Mouse (Mus musculus) gastrocnemius, adult 8-10 months (tissue): ENCODE data around the gene Cdh11. TPM values are rescaled to one million over a fixed set of nuclear protein-coding genes. Genes with fewer than 3 reads are reported as not detected.

Source experiments
- DNase-seq, 2 experiments: peaks; one replicate each; pipeline ENCODE4 v3.0.0; 2022; ENCODE audit warnings: low spot score in 2 of 2
- total RNA-seq, 4 experiments: library from RNA; stranded (reverse); gene quantifications; 2 replicates each; pipeline ENCODE4 v1.2.4; 2022

Cdh11 gene
- total RNA-seq = under 1 TPM; 0.17 to 0.83 (median 0.80) TPM

DNA sequence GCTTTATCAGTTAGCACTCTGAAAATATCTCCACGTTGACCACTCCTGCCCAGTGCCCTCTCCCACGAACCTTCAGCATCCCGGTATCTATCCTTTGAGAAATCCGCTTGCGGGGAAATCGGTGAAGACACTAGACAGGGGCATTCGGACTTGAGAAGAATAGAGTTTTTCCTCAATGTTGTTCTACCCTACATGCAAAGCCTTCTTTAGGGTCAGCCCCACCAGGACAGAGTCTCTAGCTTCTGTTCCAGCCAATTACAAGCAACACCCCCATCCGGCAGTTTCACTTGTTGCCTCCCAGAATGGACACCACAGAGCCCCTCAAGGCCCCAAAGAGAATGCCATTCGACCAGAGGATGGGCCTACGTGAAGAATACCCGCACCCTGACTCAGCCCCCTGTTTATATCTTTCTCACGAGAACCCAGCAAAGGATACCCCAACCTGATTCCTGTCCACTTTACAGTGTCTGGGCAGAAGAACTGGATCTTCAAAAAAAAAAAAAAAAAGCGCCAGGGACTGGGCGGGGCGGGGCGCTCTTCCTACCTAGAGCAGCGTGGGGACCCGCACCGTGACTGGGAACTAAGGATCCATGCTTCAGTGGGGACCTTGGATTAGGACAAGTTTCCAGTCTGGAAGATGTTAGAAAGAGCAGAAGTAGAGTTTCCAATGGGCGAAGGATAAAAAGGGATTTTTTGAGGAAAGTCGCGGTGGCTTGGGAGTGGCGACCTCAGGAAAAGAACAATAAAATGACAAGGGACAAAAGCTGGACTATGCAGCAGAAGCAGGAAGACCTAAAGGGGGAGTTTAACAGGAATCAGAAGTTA is at the start of gene Cdh11:
Gene Cdh11, minus strand, starts transcription at position 51 of the 825 bp plus-strand sequence.
- DNase-seq = no peak

DNA sequence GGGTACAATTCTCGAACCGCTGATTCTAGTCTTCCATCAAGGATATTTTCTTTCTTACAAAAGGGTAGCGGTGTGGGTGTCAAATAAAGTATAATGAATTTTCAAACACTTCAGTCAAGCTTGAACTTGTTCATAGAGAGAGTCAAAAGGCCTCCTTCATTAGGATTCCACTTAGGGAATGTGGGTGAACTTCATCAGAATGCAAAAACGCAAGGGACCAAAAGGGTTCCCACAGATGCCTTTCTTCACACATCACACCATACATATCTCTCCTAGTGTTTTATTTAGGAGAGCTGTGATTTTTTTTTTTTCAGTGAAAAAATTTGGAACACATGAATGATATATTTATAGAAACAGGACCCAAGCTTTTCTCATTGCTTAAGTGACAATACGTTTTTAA is 28.5 kb upstream of the Cdh11 start:
- DNase-seq = no peak

DNA sequence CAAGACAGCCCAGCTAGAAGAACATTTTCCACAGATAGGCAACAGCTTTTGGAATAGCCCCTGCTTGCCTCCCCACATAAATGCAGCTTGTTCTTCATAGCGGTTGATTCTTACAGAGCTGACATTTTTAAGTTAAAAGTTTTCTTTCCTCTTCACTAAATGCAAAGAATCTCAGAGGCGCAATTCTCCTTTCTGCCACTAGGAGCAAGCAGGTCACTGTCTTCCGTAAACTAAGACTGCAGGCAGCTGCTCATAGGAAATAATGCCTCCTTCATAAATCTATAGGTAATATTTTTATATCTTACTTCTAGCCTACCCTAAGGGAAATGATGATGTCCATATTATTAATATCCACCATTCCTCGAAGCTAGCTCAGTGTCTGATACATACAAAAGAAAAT is 4.9 kb upstream of the Cdh11 start:
- DNase-seq = no peak

DNA sequence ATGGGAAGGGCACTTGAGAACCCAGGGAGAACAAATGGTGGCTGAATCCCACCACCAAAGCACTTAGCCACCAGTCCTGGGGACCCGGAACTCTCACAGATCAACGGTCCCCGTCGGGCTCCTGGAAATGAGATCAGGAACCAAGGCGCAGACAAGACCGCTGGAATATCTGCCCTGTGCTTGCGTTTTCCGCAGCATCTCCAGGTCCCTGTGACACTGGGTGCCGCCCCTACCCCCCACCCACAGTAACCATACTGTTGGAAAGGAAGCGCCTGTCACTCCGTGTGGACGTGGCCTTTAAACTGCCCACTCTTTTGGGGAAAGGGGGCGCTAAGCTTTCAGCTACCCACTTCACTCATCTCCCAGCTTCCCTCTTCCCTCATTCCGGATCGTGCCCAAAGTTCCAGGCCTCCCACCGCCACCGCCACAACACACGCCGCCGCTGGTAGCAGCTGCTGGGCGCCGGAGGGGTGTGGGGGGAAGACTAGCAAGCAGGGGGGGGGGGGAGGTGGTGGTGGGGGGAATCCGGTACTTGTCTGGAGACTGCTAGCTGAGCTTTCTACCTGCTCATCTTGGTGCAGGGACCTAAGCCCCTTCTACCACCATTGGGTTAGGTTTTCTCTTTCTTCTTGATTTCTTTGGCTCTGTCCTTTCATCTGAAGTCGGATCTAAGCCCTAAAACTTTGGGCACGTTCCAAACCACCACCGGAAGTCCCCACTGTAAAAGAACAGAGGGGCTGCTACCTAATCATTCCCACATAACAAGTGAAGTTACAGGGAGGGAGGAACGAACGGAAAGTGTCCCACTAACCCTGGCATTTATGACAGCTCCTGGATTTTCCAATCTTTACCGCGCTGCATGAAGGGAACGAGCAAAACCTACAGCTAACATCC is 1.3 kb upstream of the Cdh11 start:
- no peak for DNase-seq

DNA sequence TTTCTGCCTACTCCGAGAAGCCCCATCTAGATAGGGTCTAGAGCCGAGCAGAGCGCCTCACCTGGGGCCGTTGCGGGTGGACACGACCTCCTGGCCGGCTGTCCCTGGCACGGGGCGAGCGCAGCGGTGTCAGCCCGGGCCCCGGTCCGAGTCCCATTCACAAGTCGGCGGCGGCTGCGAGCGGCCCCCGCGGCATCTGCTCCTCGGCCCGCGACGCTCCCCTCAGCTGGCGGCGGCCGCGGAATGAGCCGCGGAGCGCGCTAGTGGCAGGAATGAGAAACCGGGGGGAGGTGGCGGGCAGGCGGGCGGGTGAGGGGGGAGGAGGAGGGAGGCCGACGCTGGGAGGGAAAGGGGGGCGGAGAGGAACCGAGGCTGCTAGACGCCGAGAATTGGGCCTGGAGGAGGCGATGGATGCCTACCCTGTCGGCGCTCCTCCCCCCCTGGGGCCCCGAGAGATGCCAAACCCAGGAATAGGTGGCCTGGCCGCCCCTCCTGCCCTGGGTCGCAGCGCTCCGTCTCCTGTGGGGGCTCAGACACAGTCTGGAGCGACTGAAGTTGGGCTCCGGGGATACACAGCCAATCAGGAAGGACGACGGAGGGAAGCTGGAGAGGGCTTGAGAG is 497 bp downstream of the Cdh11 start:
- peak in 1 of 2 experiments; percentile 20 for DNase-seq

DNA sequence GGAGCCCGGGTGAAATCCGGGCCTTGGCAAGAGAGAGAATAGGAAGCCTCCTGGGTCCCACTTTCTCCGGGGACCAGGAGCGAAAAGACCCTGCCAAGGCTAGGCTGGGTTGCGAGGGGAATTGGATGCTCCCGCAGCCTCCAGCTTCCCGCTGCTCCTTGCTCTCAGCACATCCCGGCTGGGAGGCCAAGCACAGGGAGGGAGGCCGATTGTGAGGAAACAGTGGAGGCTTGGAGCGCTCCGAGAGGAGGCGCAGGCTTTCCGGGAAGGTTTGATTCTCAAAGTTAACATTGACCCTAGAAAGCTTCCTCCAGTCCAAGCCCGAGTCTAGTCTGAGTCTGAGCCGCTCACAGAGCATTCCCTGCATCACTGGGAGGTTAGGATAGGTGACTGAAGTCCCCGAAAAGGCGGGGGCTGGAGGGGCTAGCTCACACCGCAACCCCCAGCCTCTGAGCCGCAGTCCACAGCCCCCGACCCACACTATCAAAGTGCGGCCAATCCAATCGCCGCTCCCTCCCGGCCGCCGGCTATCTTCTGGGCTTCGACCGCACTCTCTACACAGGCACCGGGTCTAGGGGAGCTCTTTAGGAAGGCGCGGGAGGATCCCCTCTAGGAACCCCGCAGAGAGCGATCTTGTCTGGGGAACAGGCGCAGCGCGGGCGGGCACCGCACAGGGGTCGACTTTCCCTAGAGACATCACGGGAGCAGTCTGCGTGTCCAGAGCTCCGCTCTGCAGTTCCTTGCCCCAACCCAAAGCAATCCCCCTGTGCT is 1.4 kb downstream of the Cdh11 start:
- DNase-seq = peak in 1 of 2 experiments; percentile 4

DNA sequence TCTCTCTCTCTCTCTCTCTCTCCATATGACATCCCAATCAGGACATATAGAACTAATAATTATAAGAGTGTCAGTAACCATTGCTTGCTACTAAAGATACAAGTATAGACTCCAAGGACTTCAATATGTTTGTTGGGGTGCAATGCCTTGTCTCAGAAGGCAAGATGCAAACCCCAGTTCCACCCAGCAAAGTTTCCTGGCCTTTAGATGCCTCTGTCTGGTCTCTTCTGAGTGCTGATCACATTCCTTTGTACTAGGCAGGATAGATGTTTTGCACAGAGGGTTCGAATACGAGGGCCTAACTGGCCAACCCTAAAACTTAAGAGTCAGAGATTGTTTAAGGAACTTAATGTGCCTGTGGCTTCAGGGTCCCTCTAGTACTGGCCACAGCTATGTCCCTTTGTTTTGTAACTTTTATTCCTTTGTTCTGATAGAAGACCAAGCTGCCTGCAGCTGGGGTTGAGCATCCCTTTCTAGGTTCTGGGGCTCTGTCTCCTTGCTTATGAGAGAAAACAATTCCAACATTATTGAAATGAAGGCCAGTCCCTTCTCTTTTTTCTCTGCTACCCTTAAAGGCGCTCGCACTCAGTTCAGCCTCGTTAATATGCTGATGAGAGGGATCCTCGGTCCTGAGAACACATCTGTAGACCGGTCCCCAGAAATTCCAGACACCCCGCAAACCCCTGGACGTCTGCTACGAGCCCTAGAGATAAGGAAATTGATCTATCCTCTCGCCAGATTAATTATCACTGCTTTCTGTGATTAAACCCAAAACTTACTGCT is 2.5 kb downstream of the Cdh11 start:
- DNase-seq = no peak

DNA sequence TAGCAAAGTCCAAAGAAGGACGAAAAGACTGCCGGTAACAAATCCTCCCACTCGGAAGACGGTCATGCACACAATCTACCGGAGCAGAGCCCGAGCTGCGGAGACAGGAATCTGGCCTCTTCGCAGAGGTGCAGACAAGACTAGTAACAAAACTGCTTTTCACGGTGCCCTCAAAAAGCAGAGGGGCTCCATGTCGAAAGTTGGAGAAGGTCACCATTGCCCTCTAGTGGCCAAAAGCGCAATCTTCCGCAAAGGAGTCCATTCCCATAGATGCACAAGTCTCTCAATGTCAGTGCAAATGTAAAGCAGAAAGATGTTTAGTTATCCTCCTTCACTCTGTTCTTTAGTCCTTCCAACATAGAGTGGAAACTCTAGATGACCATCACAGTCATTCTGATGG is 4.5 kb downstream of the Cdh11 start:
- no peak for DNase-seq

DNA sequence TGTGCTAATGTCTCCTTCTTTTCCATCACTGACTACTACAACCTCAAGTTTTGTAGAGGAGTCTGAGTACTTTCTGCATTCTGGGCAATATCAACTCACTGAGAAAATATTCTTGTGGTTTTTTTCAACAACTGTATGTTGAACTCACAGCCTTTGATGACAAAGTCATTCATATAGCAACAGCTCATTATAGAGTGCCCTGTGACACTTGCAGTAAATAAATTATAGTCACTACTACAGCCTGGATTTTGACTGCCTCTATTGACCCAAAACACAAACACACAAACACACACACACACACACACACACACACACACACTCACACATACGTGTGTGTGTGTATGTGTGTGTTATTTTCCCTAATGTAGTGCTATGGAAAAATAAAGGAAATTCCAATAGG is 10.8 kb downstream of the Cdh11 start:
- no peak for DNase-seq

DNA sequence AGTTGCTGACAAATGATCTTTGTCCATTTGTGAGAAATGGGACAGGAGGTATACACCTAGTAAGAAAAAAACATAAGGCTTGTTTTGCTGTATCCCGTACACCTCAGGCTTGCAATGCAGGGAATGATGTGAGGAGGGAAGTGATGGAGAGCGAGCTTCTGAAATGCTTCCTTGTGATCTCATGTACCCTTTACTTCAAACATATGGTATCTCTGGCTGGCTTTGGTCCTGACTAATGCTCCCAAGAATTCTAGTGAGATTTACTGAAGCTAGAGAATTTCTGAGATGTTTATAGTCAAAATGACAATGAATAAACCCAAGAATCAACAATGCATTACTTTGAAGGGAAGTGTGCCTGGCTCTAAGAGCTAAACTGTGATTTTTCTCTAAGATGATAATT is 14.0 kb downstream of the Cdh11 start:
- no peak for DNase-seq

DNA sequence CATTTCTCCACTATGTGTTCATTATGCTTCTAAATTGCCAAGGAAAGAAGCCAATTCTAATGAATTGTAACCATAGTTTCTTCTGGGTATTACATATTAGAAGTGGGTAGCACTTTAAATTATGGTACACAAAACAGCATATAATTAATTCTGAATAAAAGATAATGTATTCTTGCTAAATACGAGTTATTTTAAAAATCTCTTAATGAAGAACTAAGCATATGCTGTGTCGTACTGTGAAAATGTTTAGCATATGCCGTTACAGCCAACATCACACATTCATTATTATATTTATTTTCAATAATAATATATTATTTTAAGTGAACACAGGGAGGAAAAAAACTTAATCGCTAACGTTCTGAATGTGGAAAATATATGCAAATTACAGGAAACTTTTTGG is 31.6 kb downstream of the Cdh11 start:
- no peak for DNase-seq

DNA sequence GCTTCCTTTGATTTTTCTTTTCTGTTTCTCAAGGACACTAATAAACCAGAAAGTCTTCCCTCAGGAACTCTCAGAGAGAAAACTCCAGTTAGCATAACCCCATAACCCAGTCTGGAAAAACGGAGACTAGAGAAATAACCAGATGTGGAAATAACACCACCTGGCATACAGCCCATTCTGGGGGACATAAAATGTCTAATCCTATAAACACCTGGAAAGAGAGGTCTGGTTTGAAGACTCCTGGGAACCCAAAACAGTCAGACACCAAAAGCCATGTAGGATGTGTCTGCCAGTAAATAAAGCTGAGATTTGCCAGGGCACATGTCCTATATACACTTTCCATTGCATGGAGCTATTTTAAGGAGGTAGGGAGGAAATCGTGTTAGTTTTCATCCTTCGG is 42.5 kb downstream of the Cdh11 start:
- DNase-seq = no peak

DNA sequence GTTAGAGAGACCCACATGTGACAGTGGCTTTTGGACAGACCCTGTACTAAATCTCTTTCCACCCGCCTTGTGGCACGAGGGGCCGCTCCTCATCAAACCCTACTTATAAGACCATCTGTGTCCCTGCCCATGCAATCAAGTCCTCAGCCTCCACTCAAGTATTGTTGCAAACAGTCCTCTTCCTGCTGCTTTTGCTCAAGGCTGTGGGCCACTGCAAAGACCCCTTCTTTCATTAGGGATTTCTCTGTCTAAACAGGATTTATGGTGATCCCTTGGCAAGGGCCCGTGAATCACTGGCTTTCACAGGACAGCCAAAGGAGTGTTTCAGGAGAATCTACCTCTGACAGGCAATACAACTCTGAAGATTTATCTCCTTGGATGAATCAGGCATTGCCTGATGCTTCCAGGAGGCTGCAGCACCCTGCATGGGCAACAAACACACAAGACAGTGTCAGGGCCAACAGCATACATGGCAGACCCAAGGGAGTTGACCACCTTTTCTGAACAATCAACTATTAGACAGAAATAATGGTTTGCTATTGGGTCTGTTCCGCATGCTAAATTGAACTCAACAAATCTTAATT is 43.3 kb downstream of the Cdh11 start:
- no peak for DNase-seq

DNA sequence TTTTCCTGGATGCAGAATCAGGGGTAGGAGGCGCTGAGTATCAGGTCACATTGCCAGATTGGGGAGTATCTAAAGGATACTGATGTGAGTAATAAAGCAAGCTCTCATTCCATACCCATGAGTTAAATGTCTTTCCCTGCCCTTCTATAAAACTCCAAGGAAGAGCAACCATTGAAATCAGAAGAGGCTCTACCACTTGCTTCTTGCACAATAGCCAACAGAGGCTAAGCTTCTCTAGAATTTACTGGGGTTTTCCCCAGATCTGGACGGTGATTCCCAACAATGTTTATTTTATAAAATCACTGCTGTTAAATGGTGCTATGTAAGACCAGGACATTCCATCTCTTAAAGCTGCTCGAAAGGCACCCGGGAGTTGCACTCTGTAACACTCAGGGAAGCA is 44.5 kb downstream of the Cdh11 start:
- no peak for DNase-seq

DNA sequence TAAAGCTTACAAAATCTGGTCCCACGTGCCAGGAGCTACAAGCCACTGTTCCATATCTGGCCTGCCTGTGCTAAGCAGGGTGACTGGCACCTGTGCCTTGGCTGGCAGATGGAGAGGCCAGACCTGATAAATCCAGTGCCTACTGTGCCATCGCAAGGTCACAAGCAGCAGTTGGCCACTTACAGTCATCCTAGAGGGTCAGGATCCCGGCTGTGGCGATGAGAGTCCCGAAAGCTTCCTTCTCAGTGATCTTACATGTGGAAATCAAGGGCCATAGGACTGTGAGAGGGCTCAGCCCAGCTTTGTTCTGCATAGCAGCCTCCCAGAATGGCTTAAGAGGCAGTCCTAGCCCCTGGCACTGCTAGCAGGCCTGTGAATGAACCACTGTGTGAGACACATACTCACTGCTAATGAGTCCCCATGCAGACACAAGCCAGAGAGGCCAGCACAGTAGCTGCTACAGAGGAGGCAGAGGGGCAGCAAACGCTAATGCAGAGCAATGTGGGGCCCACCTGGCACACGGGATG is 46.4 kb downstream of the Cdh11 start:
- peak in 1 of 2 experiments; percentile 8 for DNase-seq

DNA sequence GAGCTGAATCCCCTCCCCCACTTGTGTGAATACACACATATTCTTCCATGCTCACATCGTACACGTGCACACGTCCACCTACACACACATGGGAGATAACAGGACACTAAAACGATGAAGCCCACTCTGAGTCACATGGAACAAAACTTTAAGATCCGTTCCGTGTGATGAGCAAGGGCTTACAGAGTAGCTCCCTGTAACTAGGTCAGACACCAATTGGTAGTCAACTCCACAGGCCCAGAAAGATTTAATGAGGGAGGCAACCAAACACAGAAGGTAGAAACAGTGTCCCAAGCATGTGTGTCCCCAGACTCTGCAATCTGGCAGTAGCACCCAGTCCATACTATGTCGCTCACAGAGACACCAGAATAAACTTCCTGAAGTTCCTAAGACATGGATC is 47.0 kb downstream of the Cdh11 start:
- DNase-seq = no peak

DNA sequence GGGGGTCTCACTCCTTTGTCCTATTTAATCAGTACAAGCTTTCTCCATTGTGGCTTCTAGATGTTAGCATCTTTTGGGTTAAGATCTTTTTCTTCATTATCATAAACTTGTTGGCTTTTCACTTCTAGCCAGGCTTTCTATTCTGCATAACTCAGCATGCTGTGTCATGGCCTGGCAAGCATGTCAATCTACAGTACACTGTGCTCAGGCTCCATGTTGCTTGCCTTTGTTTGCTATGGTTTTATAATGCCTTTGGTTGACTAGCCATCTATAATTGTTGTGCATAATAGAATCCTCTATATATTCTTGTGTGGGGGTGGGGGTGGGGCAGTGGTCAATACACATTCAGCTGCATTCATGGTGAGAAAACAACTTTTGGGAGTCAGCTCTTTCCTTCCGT is 51.0 kb downstream of the Cdh11 start:
- no peak for DNase-seq

DNA sequence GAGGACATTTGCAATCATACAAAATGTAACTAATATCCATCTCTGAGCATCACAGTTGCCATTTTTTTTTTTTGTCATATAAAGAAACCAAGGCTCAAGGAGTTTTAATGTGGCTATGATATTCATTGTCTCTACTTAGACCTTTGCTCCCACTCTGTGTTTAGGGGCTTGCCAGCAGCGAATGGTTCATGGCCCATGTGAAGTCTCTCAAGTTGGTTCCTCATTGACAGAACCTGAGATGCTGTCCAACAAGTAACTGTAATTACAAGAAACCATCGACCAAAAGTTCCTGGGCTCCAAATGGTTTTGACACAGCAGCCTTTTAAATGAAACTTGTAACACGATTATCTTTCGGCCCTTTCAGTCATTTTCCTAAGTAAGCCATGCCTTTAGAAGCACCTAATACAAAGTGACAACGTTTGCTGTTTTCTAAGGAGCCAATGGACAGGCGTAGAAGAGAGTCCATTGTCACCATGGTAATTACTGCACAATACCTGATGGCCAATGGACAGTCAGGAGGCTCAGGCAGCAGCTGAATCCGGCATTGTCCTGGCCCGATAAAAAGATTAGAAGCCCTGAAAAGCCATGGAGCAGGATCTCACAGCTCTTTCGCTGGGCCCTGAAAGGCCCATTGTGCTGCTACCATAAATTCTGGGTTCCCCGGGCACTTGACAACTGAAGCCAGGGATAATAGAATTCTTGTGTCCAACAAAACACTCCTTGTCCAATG is 59.1 kb downstream of the Cdh11 start:
- DNase-seq = no peak

DNA sequence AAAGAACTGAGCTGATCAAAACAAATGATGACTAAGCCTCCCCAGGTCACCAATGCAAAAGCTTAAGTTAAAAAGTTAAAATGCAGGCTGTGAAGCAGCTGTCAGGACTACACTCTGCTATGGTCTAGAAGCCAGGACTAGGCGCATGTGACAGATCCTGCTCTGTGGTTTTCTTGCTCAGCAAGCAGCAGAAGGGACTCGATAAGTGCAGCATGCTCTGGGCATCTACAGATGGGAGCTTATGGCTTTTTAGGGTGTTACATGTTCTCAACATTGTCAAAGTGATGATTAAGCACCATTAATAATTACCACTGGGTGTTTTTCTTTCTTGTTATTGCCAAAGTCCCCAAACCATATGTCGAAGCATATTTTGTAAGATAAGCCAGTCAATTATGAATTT is 59.9 kb downstream of the Cdh11 start:
- DNase-seq = no peak
